Mouse (Mus musculus) heart, adult 2 months (tissue): ENCODE data around the gene Plk4. TPM values are rescaled to one million over a fixed set of nuclear protein-coding genes. Genes with fewer than 3 reads are reported as not detected.
"Not testable (repeated sequence)": the region's sequence is repeated elsewhere in the genome, so short reads cannot be mapped to it uniquely, and the experiment has no call there.

ENCODE experiments used
- DNase-seq, 2 experiments: peaks; one replicate each; pipeline ENCODE4 v3.0.0; 2021
- H3K27ac ChIP-seq: fragments of 200-600 bp; 2 replicates; pipeline ENCODE4 v1.8.1; 2022
- H3K27me3 ChIP-seq: fragments of 200-500 bp; 2 replicates; pipeline ENCODE4 v1.6.1; 2012; ENCODE audit warnings: mild to moderate bottlenecking, low read length, inconsistent platforms, mixed read lengths; ENCODE audit not compliant: control insufficient read depth, insufficient read depth
- H3K36me3 ChIP-seq: fragments of 200-500 bp; 2 replicates; pipeline ENCODE4 v1.6.1; 2012; ENCODE audit warnings: low read length, inconsistent platforms; ENCODE audit not compliant: control insufficient read depth, insufficient read depth
- H3K4me1 ChIP-seq: fragments of 200-500 bp; 2 replicates; pipeline ENCODE4 v1.6.1; 2011; ENCODE audit warnings: low read length; ENCODE audit not compliant: control insufficient read depth, insufficient read depth
- H3K4me3 ChIP-seq: fragments of 200-600 bp; 2 replicates; pipeline ENCODE4 v1.8.1; 2022
- H3K79me2 ChIP-seq: fragments of 200-500 bp; replicated peaks from 2 replicates; pipeline ENCODE4 v1.6.1; 2012; ENCODE audit warnings: mild to moderate bottlenecking, inconsistent platforms, low read length, moderate library complexity, mixed read lengths; ENCODE audit not compliant: control insufficient read depth, insufficient read depth
- H3K9ac ChIP-seq: fragments of 200-500 bp; 2 replicates; pipeline ENCODE4 v1.6.1; 2012; ENCODE audit warnings: low read depth, mild to moderate bottlenecking, control low read depth, inconsistent platforms, low read length, mixed read lengths
- CTCF ChIP-seq: fragments of 200-600 bp; IDR thresholded peaks from 2 replicates; pipeline ENCODE4 v1.8.1; 2022; ENCODE audit warnings: antibody characterized with exemption, mild to moderate bottlenecking, moderate library complexity
- EP300 ChIP-seq: fragments of 200-500 bp; IDR thresholded peaks from 2 replicates; pipeline ENCODE4 v1.6.1; 2011; ENCODE audit warnings: low read depth, low read length, control low read depth; ENCODE audit not compliant: insufficient read depth
- POLR2A ChIP-seq: fragments of 200-500 bp; IDR thresholded peaks from 2 replicates; pipeline ENCODE4 v1.6.1; 2011; ENCODE audit warnings: mild to moderate bottlenecking, low read depth, low read length, control low read depth; ENCODE audit not compliant: insufficient read depth
- WGBS: fragments of 180-500 bp; shearing (Covaris S2); methylation state at CpG from one replicate; pipeline ENCODE4 v1.1.7; 2018; 5-methylcytosine and 5-hydroxymethylcytosine counted together
- intact Hi-C: fragments of 180-260 bp; cut with DNase I; formaldehyde crosslinking; loops from one replicate; pipeline ENCODE4 v1.15.1; 2025
- polyA plus RNA-seq: library from polyadenylated mRNA; depleted of rRNA; stranded (reverse); fragments of >200 nt; gene quantifications from 2 replicates; pipeline ENCODE4 v1.2.3, GENCODE M21; 2012
- total RNA-seq, 2 experiments: library from RNA; stranded (reverse); gene quantifications; 2 replicates each; pipeline ENCODE4 v1.2.3; 2021

Plk4 gene
- total and polyA plus RNA-seq, 3 experiments = 1.1 to 1.5 (median 1.5) TPM

GRCm38 (mm10) chr3:40800373-40800823 lies 579 bp downstream of the Plk4 start:
- DNase-seq = no peak
- intact Hi-C loops = no loop called here
- WGBS = under 1% methylated on average over 33 of the region's 37 CpGs

GRCm38 (mm10) chr3:40806871-40807270 lies 7.1 kb downstream of the Plk4 start:
- no peak overlapping the region for H3K27ac ChIP-seq
- TF ChIP-seq POLR2A (no peak), CTCF (no peak), EP300 (no peak)
- no peaks in the 10 kb centered on the region for H3K36me3 ChIP-seq
- no peak overlapping the region for H3K4me3 ChIP-seq
- H3K27me3 ChIP-seq = no peaks in the 10 kb centered on the region
- H3K4me1 ChIP-seq = no peaks in the 10 kb centered on the region
- DNase-seq = no peak
- H3K9ac ChIP-seq = no peak overlapping the region
- 73% methylated on average over 2 of the region's 2 CpGs for WGBS
- intact Hi-C loops = no loop called here
- H3K79me2 ChIP-seq = no peaks in the 10 kb centered on the region

More at GRCm38 (mm10) chr3:40800373-40800823, 579 bp downstream of the Plk4 start:
- H3K27ac ChIP-seq = no peak overlapping the region
- no peaks in the 10 kb centered on the region for H3K79me2 ChIP-seq
- no peak for TF ChIP-seq EP300
- no peak for TF ChIP-seq POLR2A
- no peak for TF ChIP-seq CTCF
- H3K36me3 ChIP-seq = no peaks in the 10 kb centered on the region
- no peaks in the 10 kb centered on the region for H3K27me3 ChIP-seq
- peak overlapping the region; percentile 90 for H3K4me3 ChIP-seq
- H3K9ac ChIP-seq = peak overlapping the region; percentile 69
- H3K4me1 ChIP-seq = no peaks in the 10 kb centered on the region

- no peak overlapping the region for H3K9ac ChIP-seq
- no peaks in the 10 kb centered on the region for H3K27me3 ChIP-seq
- H3K4me1 ChIP-seq = no peaks in the 10 kb centered on the region
- 93% methylated on average over 10 of the region's 10 CpGs for WGBS
- H3K27ac ChIP-seq = no peak overlapping the region
- no peaks in the 10 kb centered on the region for H3K79me2 ChIP-seq
- no peaks in the 10 kb centered on the region for H3K36me3 ChIP-seq
- no peak for TF ChIP-seq EP300
- no peak for TF ChIP-seq POLR2A
- TF ChIP-seq CTCF = no peak
- DNase-seq = no peak
- H3K4me3 ChIP-seq = no peak overlapping the region
- intact Hi-C loops = no loop called here
Observed at GRCm38 (mm10) chr3:40808686-40809085, 8.9 kb downstream of the Plk4 start.

- H3K4me3 ChIP-seq = no peak overlapping the region
- WGBS = 84% methylated on average over 2 of the region's 2 CpGs
- H3K27me3 ChIP-seq = no peaks in the 10 kb centered on the region
- no peaks in the 10 kb centered on the region for H3K4me1 ChIP-seq
- H3K9ac ChIP-seq = no peak overlapping the region
- no peak overlapping the region for H3K27ac ChIP-seq
- no peak for TF ChIP-seq EP300
- H3K36me3 ChIP-seq = no peaks in the 10 kb centered on the region
- intact Hi-C loops = no loop called here
- no peaks in the 10 kb centered on the region for H3K79me2 ChIP-seq
- no peak for DNase-seq
Observed at GRCm38 (mm10) chr3:40809894-40810293, 10.1 kb downstream of the Plk4 start.

GRCm38 (mm10) chr3:40813275-40813674 lies 13.5 kb downstream of the Plk4 start:
- Histone ChIP-seq H3K27ac (no peak overlapping the region), H3K9ac (no peak overlapping the region), H3K4me1 (no peaks in the 10 kb centered on the region), H3K27me3 (no peaks in the 10 kb centered on the region), H3K4me3 (no peak overlapping the region), H3K79me2 (no peaks in the 10 kb centered on the region), H3K36me3 (no peaks in the 10 kb centered on the region)
- DNase-seq = no peak
- intact Hi-C loops = no loop called here
- TF ChIP-seq POLR2A (no peak), EP300 (no peak), CTCF (no peak)
- 97% methylated on average over 2 of the region's 2 CpGs for WGBS

- peak overlapping the region; percentile 76 for H3K27ac ChIP-seq
- H3K36me3 ChIP-seq, H3K27me3 ChIP-seq, H3K9ac ChIP-seq, H3K79me2 ChIP-seq, H3K4me1 ChIP-seq: not testable (repeated sequence)
- intact Hi-C loops = loop anchor here (5.0 kb wide), 1 partner anchor 47 kb away; no protein-coding TSS in a partner anchor
- peak overlapping the region; percentile 56 for H3K4me3 ChIP-seq
- DNase-seq = peak in 1 of 2 experiments; percentile 13
- whole genome bisulfite sequencing = 77% methylated on average over 6 of the region's 6 CpGs
Observed at GRCm38 (mm10) chr3:40845521-40845920, 45.7 kb downstream of the Plk4 start.

- under 1% methylated on average over 34 of the region's 39 CpGs for WGBS
- intact Hi-C loops = loop anchor here (2.0 to 5.0 kb wide), 2 partner anchors 46 to 102 kb away; partner anchors contain the start of gene Larp1b
- DNase-seq = peak; percentile 93 to 98
Observed at GRCm38 (mm10) chr3:40846473-40846956, 46.7 kb downstream of the Plk4 start, which contains the start of gene Mfsd8. Gene Mfsd8 (minus strand): TSS chr3:40846886.

GRCm38 (mm10) chr3:40846957-40847017 lies 47.0 kb downstream of the Plk4 start, which contains the start of gene Abhd18:
Gene Abhd18 (plus strand): TSS chr3:40846970.
- H3K4me1 ChIP-seq, H3K79me2 ChIP-seq, H3K27me3 ChIP-seq, H3K36me3 ChIP-seq, DNase-seq: not testable (repeated sequence)
- Histone ChIP-seq H3K27ac (peak within 1 kb of the TSS; percentile 82), H3K4me3 (peak within 1 kb of the TSS; percentile 56), H3K9ac (peak within 1 kb of the TSS; percentile 83)
- WGBS = no CpG with 5 or more reads among the region's 4 CpGs
- intact Hi-C loops = loop anchor here (2.0 to 5.0 kb wide), 2 partner anchors 46 to 102 kb away; partner anchors contain the start of gene Larp1b

More at GRCm38 (mm10) chr3:40846473-40846956, 46.7 kb downstream of the Plk4 start, which contains the start of gene Mfsd8:
- Histone ChIP-seq H3K9ac (peak within 1 kb of the TSS; percentile 83), H3K4me3 (peak within 1 kb of the TSS; percentile 56), H3K27ac (peak within 1 kb of the TSS; percentile 82)
- not testable (repeated sequence) for H3K4me1 ChIP-seq, H3K36me3 ChIP-seq, H3K27me3 ChIP-seq, H3K79me2 ChIP-seq
- TF ChIP-seq CTCF (peak; percentile 64), POLR2A (peak; percentile 71)
